Mouse (Mus musculus): ENCODE measurements at regions not wholly inside any gene's neighbourhood (a gene's known extent, or its start where the extent isn't known, plus 50 kb on each side); places are given as distances from the start of the nearest gene placed in this dataset.

DNA sequence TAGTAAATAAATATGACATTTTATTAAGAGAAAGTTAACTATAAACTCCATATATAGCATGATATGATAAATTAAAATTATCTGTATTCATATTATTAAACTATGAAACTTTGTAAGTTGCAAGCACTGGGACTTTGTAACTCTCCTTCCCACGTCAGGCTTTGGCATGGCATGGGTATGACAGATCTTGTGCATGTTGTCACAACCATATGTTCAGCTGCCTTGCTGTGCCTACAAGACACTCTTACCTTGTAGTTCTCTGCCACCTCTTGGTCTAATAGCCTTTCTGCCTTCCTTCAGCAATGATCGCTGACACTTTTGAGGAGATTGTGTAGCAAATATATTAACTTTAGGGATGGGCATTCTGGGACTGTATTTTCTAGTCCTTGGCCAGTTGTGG, 183.1 kb upstream of the Ndst3 start:
- H3K27ac ChIP-seq (ENCODE audit: insufficient read depth, low read depth): no peak overlapping the region
- dilution Hi-C loops (cut with MboI; ENCODE audit: extremely low pct_ligation_motif_present, extremely low pct_unique_long_range_greater_than_20kb, low sequenced_read_pairs) (no loop called here), in situ Hi-C loops (cut with MboI; ENCODE audit: low pct_ligation_motif_present, low pct_unique_long_range_greater_than_20kb, low sequenced_read_pairs) (no loop called here)
- no peak overlapping the region for H3K4me3 ChIP-seq (replicated peaks in 1 of 3; ENCODE audit: low read depth in 2 of 3, low read length in 2 of 3, poor library complexity in 1 of 3)
- H3K79me2 ChIP-seq (replicated peaks; ENCODE audit: control insufficient read depth, extremely low read depth, insufficient read depth, poor library complexity, severe bottlenecking): no peaks in the 10 kb centered on the region
- no peaks in the 10 kb centered on the region for H3K4me1 ChIP-seq (ENCODE audit: control insufficient read depth in 1 of 2, insufficient read depth in 2 of 2)
- no peaks in the 10 kb centered on the region for H3K27me3 ChIP-seq (replicated peaks)
- TF ChIP-seq MAZ (IDR thresholded peaks at IDR 0.05; ENCODE audit: low read depth, low read length) (no peak), RAD21 (IDR thresholded peaks at IDR 0.05; ENCODE audit: low read depth, low read length) (no peak), SMC3 (IDR thresholded peaks at IDR 0.05; ENCODE audit: low read depth, low read length) (no peak), CHD1 (IDR thresholded peaks at IDR 0.05; ENCODE audit: low read depth, low read length) (no peak), EP300 (IDR thresholded peaks at IDR 0.05; ENCODE audit: low read length) (no peak)
- H3K4me2 ChIP-seq (ENCODE audit: insufficient read depth, low read depth, poor library complexity, severe bottlenecking): no peak overlapping the region
- H3K36me3 ChIP-seq (replicated peaks in 1 of 2; ENCODE audit: control insufficient read depth in 1 of 2, insufficient read depth in 1 of 2, low read length in 1 of 2): no peaks in the 10 kb centered on the region
- H3K9ac ChIP-seq (ENCODE audit: insufficient read depth, low read depth): no peak overlapping the region
- H3K9me3 ChIP-seq (replicated peaks; ENCODE audit: low read length): no peaks in the 10 kb centered on the region
- DNase-seq (ENCODE audit: extremely low read depth): no peak

DNA sequence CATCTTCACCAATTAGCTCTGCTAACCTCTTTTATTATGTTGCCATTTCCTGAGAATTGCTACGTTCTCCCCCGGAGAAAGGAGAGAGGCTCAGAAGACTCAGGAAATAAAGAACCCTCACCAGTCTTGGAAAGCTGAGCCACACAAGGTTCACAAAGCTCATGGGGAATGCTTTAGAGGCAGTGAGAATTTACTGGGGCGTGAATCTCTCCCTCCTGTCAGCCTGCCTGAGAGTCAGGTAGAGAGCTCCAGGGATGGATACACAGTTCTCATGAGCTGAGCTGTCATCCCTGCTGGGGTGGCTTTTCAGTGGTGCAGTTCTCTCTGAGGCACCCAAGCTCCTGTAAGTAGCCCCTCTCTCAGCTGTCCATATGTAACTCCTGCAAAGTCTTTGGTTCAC, 203.0 kb upstream of the Ndst3 start:
- H3K27ac ChIP-seq (ENCODE audit: insufficient read depth, low read depth): no peak overlapping the region
- no peak for DNase-seq (ENCODE audit: extremely low read depth)
- no peak overlapping the region for H3K4me3 ChIP-seq (replicated peaks in 1 of 3; ENCODE audit: low read depth in 2 of 3, low read length in 2 of 3, poor library complexity in 1 of 3)
- no peak overlapping the region for H3K9ac ChIP-seq (ENCODE audit: insufficient read depth, low read depth)
- H3K4me1 ChIP-seq (ENCODE audit: control insufficient read depth in 1 of 2, insufficient read depth in 2 of 2): peaks cover 2 to 16% of the 10 kb centered on the region in 2 experiments; a peak in 2 of 4 replicates
- no peaks in the 10 kb centered on the region for H3K27me3 ChIP-seq (replicated peaks)
- no peaks in the 10 kb centered on the region for H3K36me3 ChIP-seq (replicated peaks in 1 of 2; ENCODE audit: control insufficient read depth in 1 of 2, insufficient read depth in 1 of 2, low read length in 1 of 2)
- peaks cover 6% of the 10 kb centered on the region for H3K9me3 ChIP-seq (replicated peaks; ENCODE audit: low read length)
- dilution Hi-C loops (cut with MboI; ENCODE audit: extremely low pct_ligation_motif_present, extremely low pct_unique_long_range_greater_than_20kb, low sequenced_read_pairs): no loop called here
- no peaks in the 10 kb centered on the region for H3K79me2 ChIP-seq (replicated peaks; ENCODE audit: control insufficient read depth, extremely low read depth, insufficient read depth, poor library complexity, severe bottlenecking)
- in situ Hi-C loops (cut with MboI; ENCODE audit: low pct_ligation_motif_present, low pct_unique_long_range_greater_than_20kb, low sequenced_read_pairs): no loop called here
- TF ChIP-seq BHLHE40 (IDR thresholded peaks at IDR 0.05; ENCODE audit: low read depth, low read length) (no peak), HCFC1 (IDR thresholded peaks at IDR 0.05; ENCODE audit: low read depth, low read length) (no peak), RCOR1 (conservative IDR thresholded peaks at IDR 0.05; ENCODE audit: low read depth, low read length) (no peak), ZNF384 (IDR thresholded peaks at IDR 0.05; ENCODE audit: low read depth, low read length) (no peak), NRF1 (IDR thresholded peaks at IDR 0.05; ENCODE audit: low read depth, low read length) (no peak), NELFE (IDR thresholded peaks at IDR 0.05; ENCODE audit: low read depth, low read length) (no peak)
- peak overlapping the region; percentile 27; the same call in 1 of the 2 replicates for H3K4me2 ChIP-seq (ENCODE audit: insufficient read depth, low read depth, poor library complexity, severe bottlenecking)

DNA sequence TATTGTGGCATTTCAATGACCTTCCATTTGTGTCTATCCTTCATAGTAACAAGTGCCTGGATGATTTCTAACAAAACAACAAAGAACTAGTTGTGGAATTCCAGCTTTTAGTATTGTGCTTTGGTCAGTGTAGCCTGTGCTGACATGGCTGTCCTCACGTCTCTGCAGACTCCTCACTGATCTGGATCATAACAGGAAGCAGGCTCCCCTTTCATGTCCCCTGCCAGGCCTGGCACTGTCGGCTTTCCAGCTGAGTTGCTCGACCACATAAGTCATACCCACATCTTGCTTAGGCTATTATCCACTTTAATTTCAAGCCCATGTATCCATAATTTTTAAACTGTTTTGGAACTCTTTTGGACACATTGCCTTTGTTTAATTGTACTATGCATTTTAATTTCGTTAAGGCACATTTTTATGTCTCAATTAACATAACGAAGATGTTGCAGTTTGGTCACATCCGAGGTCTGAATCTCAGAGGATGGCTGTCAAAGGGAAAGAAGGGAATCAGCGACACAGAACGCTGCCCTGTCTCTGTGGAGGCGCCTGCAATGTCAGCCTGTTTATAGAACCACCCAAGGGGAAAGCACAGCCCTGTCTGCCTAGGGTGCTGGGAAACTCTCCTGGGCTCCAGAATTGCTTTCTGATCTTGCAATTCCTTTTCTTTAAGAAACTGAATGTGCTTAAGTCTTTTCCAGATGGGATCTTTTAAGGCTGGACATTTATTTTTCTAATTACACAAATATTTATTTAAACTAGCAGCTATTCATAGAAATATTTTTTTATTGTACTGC, 215.5 kb upstream of the Ndst3 start:
- dilution Hi-C loops (cut with MboI; ENCODE audit: extremely low pct_ligation_motif_present, extremely low pct_unique_long_range_greater_than_20kb, low sequenced_read_pairs): no loop called here
- H3K9ac ChIP-seq (ENCODE audit: insufficient read depth, low read depth): no peak overlapping the region
- no peaks in the 10 kb centered on the region for H3K79me2 ChIP-seq (replicated peaks; ENCODE audit: control insufficient read depth, extremely low read depth, insufficient read depth, poor library complexity, severe bottlenecking)
- DNase-seq (ENCODE audit: extremely low read depth): no peak
- in situ Hi-C loops (cut with MboI; ENCODE audit: low pct_ligation_motif_present, low pct_unique_long_range_greater_than_20kb, low sequenced_read_pairs): no loop called here
- H3K4me2 ChIP-seq (ENCODE audit: insufficient read depth, low read depth, poor library complexity, severe bottlenecking): no peak overlapping the region
- H3K27ac ChIP-seq (ENCODE audit: insufficient read depth, low read depth): no peak overlapping the region
- no peaks in the 10 kb centered on the region for H3K36me3 ChIP-seq (replicated peaks in 1 of 2; ENCODE audit: control insufficient read depth in 1 of 2, insufficient read depth in 1 of 2, low read length in 1 of 2)
- H3K4me1 ChIP-seq (ENCODE audit: control insufficient read depth in 1 of 2, insufficient read depth in 2 of 2): no peaks in the 10 kb centered on the region
- no peaks in the 10 kb centered on the region for H3K27me3 ChIP-seq (replicated peaks)
- TF ChIP-seq KAT2A (IDR thresholded peaks at IDR 0.05; ENCODE audit: insufficient replicate concordance, low read length) (no peak), MYC (IDR thresholded peaks at IDR 0.05; ENCODE audit: low read depth, low read length) (no peak)
- peaks cover 1% of the 10 kb centered on the region for H3K9me3 ChIP-seq (replicated peaks; ENCODE audit: low read length)
- H3K4me3 ChIP-seq (replicated peaks in 1 of 3; ENCODE audit: low read depth in 2 of 3, low read length in 2 of 3, poor library complexity in 1 of 3): no peak overlapping the region
